Mouse (Mus musculus) hematopoietic stem cell, adult 5-6 weeks (primary cell): ENCODE data around the gene Spon2. TPM values are rescaled to one million over a fixed set of nuclear protein-coding genes. Genes with fewer than 3 reads are reported as not detected.

Experiments
- ATAC-seq, 2 experiments: fragments of 125-278 bp in 1 of 2; replicated peaks in 1 of 2; 2 replicates each; pipeline ENCODE4 v1.8.0; 2016 to 2017; ENCODE audit warnings: inconsistent platforms in 2 of 2, mild to moderate bottlenecking in 2 of 2, moderate number of reproducible peaks in 2 of 2, low read depth in 1 of 2, moderate TSS enrichment in 1 of 2; ENCODE audit not compliant: low FRiP score in 2 of 2, poor library complexity in 2 of 2, severe bottlenecking in 2 of 2, insufficient read depth in 1 of 2, low TSS enrichment in 1 of 2
- total RNA-seq: library from RNA; stranded (forward); fragments of 172-1452, 232-1000 nt; gene quantifications from 2 replicates; pipeline ENCODE4 v1.2.3, GENCODE M21; 2017

The Spon2 gene
- total RNA-seq, 1 experiment from 2014 or later = 0.99 TPM

DNA sequence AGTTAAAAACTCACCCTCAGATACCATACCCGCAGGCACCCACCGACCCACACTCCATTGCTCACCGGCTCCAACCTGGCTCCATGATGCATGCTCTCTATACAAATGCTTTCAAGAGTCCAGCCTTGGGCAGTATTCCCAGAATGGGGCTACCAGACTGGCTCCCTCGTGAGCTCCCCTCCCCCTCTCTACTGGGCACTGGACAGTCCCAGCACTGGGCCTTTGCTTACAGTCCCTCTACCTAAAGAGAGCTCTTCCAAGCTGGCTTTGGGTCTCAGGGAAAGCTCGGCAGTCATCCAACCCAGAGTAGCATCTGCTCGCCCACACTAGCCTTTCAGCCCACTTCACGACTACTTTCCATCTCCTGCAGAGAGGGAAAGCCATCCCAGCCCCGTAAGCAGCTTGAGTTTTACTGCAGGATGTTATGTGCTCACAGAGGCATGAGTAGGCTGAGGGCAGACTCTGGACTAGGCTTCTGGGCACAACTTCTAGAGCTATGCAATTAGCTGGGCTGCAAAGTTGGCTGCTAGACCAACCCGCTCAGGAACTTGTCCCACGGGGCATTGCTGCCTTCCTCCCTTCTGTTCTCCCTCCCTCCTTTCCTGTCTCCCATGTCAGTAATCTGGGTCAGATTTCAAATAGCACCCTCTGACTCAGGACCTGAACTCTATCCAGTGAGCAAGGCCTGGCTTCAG, 2.2 kb upstream of the Spon2 start:
- ATAC-seq = no peak

DNA sequence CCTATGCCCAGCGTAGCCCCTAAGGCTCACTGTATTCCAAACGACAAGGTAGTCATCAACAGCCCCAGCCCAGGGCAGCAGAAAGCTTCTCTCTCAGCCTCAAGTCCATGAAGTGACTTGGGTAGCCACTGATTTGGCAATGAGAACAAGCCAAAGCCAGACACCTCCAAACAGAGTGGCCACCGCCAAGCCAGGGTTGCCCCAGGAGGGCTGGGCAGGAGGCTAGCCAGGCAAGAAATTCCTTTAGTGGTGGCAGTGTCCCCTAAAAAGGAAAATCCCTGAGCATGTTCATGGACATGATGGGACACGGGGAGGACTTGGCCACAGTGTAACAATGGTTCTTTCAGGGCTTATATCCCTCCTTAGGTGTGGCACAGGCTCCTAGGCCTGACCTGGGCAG, 1.6 kb upstream of the Spon2 start:
- ATAC-seq = no peak

DNA sequence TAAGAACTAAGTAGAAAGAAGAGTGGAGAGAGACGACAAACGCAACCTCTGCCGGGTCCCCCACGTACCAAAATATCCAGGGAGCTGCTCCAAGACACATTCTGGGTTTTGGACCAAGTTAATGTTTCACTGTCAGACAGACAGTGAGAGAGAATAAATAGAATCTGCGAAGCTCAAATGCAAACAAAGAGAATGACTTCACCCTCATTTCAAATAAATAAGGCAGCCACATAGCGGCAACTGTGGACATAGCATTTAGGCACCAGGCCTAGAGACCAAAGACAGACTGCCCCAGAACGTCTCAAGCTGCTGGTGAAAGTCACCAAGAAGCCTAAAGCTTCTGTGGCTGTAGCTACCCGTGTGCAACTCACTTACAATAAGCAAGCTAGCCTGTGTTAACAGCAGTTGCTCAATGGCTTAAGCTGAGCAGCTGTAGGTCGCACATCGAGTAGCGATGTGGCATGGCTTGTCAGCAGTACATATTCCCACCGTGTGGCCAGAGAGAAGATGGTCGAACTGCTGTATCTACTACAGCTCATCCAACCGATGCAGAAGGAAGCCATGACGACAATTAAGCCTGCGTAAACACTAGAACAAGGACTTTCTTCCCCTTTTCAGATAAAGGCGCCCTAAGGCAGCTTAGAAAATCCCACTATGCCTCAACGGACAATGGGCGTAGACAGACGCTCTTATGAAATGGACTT, 643 bp upstream of the Spon2 start:
- ATAC-seq = no peak

DNA sequence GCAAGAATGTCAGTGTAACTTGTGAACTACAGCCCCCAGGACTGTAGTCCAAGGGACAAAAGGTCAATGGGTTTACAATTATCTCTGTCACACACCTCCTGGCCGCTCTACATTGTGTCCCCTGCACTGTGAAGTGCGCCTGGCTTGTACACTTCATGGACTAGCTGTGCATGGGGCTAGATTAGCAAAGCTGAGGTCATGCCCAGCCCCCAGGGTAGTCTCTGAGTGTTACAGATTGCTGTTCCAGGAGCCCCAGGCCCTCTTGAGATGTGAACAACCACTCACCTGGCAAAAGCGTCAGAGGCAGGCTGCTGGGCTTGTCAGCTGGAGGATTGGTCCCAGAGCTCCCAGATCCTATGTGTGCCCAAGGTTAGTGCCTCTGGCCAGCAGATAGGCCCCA, 592 bp downstream of the Spon2 start:
- no peak; a peak in 1 of 4 replicates for ATAC-seq

DNA sequence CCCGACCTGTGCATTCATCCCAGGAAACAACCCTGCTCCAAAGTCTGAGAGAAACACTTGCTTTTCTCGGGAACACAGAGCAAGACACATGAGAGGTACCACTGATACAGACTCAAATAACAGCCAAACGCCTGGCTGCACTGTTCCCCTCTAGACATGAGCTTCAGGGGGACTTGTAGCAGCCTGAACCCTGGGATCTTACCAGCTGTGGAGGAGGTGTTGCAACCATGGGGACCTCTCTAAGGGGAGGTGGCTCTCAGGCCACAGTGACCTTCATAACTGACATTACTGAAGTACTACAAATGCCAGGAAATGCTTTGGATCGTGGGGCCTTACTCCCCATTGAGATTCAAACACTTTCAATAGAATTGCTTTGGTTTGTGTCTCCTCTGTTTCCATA, 3.5 kb downstream of the Spon2 start:
- no peak for ATAC-seq

DNA sequence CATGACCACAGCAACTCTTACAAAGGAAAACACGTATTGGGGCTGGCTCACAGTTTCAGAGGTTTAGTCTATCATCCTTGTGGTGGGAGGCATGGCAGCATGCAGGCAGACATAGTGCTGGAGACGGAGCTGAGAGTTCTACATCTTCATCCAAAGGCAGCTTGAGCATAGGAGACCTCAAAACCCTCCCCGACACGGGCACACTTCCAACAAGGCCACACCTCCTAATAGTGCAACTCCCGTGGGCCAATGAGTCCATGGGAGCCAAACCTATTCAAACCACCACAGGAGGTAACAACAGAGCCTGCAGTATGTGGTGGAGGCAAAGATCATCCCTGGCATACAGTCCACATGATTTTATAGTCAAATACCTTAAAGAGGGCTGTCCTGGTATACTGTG, 7.0 kb downstream of the Spon2 start:
- ATAC-seq = no peak

DNA sequence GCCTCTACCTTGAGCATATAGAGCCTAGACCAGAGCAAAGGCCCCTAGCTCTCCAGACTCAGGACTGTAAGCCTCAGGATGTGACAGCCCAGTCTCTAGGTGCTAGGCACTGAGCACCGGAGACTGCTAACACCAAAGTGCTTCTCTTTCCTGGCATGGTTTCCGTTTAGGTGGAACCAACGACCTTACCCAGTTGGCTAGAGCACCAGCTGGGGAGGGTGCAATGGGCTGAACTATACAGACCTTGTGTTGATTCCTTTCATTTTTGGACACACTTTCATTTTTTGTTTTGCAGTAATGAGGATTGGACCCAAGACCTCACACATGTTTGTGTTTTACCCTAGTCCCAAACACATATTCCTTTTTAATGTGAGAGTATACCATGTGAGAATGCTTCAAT, 7.7 kb downstream of the Spon2 start:
- ATAC-seq = no peak

DNA sequence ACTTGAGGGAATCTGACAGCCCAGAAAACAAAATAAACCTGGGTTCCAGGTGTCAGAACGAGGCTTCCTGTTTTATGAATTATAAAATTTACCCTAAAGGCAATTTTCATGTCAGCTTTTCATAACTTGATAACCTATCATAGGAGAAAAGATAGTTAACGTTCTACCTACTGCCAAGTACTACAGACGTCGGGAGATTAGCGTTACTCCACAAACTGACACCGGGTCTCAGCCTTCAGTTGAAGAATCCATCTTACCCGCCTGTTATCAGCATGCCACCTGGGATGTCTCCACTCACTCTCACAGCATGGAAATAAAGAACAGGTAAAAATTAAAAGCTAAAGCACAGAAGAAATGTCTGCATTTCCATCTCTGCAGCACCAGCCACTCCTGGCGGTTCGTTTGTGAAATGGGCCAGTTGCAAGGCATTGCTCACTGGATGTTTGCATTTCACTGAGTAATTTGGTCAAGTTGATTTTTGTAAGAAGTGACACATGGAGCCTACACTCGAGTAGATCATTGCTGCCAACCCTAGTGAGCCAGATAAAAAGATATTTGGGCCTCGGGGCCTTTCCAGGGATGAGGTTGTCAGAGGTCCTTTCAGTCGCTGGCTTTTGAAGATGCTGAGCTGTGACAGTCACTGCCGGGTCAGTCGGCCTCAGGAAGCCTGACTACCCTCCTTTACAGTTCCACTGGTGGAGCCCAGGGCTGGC, 9.6 kb downstream of the Spon2 start:
- ATAC-seq = no peak

DNA sequence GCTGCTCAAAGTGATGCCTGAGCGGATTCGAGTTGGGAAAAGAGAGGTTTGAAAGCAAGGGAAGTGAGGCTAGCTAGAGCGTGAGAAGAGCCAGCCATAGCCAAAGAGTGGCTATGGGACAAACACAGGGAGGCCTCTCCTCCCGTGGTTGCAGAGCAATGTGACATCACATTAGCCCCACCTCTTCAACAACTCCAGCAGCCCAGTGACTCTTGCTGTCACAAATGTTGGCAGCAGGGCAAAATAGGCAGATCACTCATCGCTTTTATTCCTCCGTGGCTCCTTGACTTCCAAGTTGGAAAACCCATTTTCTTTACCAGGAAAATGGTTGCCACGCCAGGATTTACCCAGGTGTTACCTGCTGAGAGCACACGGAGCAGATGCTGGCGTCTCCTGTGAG, 11.1 kb downstream of the Spon2 start:
- ATAC-seq = no peak

DNA sequence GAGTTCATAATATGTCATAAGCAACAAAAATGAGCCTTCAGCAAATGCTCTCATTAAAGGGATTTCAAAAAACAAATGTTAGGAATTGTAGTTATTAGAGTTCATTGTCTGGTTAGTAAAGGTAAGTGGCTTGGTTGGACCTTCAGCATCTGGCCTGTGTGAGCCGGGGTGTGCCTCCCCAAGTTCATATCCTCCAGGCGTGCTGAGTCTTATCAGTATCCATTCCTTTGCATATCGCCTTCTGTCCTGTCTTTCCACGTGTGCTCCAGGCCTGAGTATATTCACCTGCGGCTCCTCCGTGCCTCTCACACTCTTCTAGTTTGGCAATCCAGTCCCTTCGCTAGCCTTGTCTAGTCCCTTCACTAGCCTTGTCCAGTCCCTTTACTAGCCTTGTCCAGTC, 11.9 kb downstream of the Spon2 start:
- ATAC-seq = no peak

DNA sequence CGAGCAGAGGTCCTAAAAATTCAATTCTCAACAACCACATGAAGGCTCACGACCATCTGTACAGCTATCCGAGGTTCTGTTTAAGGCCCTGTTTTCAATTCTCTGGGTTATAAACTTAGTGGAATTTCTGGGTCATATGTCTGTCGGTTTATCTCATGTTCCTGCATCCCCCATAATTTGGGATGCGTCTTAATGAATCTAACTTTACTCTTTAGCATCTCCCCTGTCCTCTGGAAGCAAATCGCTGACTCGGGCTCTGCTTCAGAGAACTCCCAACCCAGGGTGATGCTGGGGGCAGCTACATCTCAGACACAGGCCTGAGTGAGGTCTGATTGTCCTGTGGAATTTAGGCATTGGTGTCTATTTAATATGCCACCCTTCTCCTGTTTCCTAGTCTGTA, 14.0 kb downstream of the Spon2 start:
- no peak for ATAC-seq

DNA sequence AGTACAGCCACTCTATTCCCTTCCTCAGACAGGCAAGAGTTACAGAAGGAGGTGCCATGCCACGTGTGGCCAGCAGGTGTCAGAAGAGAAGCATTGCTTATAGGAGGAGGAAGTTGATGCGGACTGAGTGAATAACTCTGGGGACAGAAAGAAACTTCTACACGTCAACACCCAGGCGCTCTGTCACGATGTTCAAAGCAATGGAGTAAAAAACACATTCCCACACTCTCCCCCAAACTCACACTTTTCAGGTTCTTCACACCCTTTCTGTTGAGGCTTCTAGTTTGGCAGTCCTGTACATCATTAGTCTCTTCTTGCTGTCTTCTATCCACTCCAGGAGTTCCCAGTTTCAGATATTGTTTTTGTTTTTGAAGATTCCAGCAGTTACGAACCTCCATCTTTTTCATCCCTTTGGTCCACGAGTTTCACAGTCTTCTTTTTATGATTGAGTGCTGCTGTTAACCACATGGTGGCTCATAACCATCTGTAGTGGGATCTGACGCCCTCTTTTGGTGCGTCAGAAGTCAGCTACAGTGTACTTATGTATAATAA, 14.5 kb downstream of the Spon2 start:
- ATAC-seq = peak; percentile 94 to 96

DNA sequence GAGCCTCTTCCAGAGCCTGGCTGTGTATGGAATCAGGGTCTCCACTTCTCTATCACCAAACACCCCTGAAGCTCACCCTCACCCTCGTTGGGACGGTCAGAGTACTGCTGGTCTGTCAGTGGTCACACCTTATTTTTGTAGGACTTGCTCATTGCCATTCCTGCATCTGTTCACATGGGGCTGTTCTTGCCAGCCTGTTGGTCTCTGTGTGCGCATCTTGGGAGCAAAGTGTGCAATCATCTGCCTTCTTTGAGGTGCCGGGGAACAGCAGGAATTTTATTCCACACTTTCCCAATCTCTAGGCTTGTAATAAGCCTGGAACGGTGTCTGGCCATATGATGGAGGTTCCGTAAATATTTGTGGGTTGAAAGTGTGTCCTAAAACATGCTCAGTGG, 15.1 kb downstream of the Spon2 start:
- ATAC-seq = no peak

DNA sequence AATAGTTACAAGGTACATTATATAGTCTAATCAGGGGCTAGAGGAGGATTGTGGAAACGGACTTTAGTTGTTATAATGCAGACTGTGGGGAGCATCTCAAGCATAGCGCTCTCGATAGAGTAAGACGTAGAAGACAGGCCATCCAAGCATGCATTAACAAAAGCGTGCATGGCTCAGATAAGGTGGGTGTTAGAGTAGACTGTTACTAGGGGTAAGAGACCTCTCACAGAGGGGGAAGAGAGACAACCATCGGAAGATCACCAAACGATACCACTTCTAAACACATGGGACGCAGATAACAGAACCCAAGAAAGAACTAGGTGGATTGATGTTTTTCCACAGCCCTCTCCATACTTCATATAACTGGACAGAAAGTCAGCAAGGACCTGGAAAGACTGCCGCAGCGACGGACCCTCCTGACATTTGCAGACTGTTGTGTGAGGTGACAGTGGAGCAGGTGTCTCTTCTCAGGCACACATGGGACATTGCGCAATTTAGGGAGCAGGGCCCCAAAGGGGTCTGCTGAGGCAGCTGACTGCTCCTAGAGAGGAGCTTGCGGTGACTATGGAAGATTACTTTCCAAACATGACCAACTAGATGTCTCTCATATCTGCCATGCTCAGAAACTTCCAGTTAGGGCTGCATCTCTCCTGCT, 15.6 kb downstream of the Spon2 start:
- no peak for ATAC-seq

DNA sequence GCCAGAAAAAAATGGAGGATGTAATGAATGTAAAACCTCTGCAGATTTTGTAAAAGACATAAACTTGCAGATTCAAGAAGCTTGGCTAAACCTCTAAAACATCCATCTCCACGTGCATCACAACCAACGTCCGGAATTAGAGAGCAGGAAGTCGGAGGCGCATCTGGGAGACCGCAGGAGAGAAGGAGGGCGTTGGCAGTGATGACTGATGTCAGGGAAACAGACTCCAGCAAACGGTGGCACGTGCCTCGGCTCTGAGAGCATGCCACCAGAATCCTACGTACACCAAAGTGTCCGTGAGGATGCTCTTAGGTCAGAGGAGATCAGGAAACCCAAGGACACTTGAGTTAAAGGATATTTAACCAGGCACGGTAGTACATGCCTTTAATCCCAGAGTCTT, 16.6 kb downstream of the Spon2 start:
- no peak for ATAC-seq

DNA sequence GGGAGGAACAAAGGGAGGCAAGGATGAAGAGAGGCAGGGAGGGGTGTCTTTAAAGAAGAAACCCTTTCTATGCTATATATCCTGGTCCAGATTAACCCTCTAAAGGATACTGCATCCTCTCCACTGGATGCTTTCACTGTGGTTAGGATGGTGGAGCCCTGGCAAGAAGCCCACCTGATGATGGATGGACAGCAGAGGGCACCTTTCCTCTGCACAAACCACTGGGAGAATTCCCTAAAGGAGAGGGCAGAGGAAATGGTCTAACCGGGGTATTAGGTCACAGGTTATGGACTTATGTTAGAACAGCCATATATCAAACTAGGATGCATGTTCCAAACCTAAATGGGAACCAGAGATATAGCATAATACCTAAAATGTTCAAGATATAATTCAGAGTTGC, 18.2 kb downstream of the Spon2 start:
- no peak for ATAC-seq

DNA sequence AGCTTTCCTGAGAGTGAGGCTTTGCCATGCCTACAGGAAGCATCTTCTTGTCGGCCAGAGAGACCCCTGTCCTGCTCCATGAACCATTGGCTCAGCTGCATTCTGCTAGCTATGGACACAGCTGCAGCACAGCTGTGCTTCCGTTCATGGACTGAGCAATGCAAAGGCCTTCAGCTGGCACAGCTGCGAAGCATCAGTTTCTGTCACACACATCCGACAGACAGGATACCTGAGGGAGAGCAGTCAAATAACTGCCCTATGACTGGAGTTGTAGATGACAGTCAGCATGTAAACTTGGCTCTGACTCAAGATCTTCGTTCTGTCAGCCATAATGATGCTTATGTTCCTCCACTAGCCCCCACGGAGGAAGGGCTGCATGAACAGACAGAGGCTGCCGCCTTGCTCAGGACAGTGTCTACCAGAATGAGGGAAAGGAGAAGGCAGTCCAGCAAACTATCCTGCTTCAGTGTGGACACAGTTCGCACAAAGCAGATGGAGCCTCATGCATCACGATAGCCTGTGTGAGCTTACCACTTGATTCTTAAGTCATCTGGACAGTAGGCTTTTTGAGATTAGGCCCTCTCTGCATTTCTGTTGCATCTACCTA, 22.9 kb downstream of the Spon2 start:
- no peak for ATAC-seq
